Mouse (Mus musculus) hindbrain, postnatal 0 days (tissue): Measurements from ENCODE around the gene Lipm. TPM values are rescaled to one million over a fixed set of nuclear protein-coding genes. Genes with fewer than 3 reads are reported as not detected.
A peak's percentile ranks its signal among the peaks of the same experiment; 100 is the strongest.

ENCODE experiments used
- ATAC-seq: fragments of 200-750 bp; cut with Nextera tagmentation; 2 replicates; pipeline ENCODE4 v1.8.0; 2017; ENCODE audit warnings: mild to moderate bottlenecking, moderate TSS enrichment, moderate library complexity
- DNase-seq: peaks from one replicate; pipeline ENCODE4 v3.0.0-alpha.2; 2015; ENCODE audit warnings: low spot score
- H3K27ac ChIP-seq: fragments of 300-500 bp; sonication (generic); 2 replicates; pipeline ENCODE4 v1.5.1; 2014; ENCODE audit warnings: mild to moderate bottlenecking
- H3K27me3 ChIP-seq: fragments of 300-500 bp; sonication (generic); 2 replicates; pipeline ENCODE4 v1.6.1; 2014; ENCODE audit warnings: low read length, mixed read lengths; ENCODE audit not compliant: insufficient read depth
- H3K36me3 ChIP-seq: fragments of 300-500 bp; sonication (generic); 2 replicates; pipeline ENCODE4 v1.6.1; 2014; ENCODE audit warnings: low read length, mixed read lengths; ENCODE audit not compliant: insufficient read depth
- H3K4me1 ChIP-seq: fragments of 300-500 bp; sonication (generic); 2 replicates; pipeline ENCODE4 v1.6.1; 2014; ENCODE audit warnings: antibody characterized with exemption, low read length, mixed read lengths; ENCODE audit not compliant: insufficient read depth
- H3K4me2 ChIP-seq: fragments of 300-500 bp; sonication (generic); 2 replicates; pipeline ENCODE4 v1.6.1; 2014; ENCODE audit warnings: low read depth, mild to moderate bottlenecking, low read length, moderate library complexity, mixed read lengths
- H3K4me3 ChIP-seq: fragments of 300-500 bp; sonication (generic); 2 replicates; pipeline ENCODE4 v1.5.1; 2014; ENCODE audit warnings: low read length
- H3K9ac ChIP-seq: fragments of 300-500 bp; sonication (generic); replicated peaks from 2 replicates; pipeline ENCODE4 v1.6.1; 2014; ENCODE audit warnings: mild to moderate bottlenecking, low read length, moderate library complexity, mixed read lengths
- H3K9me3 ChIP-seq: fragments of 300-500 bp; sonication (generic); 2 replicates; pipeline ENCODE4 v1.6.1; 2016; ENCODE audit warnings: low read length, mixed read lengths
- CTCF ChIP-seq: IDR thresholded peaks from 2 replicates; pipeline ENCODE4 v1.5.1; 2016; ENCODE audit warnings: antibody characterized with exemption, control low read depth, low read depth
- WGBS: fragments of 180-500 bp; shearing (Covaris S2); extraction: QIAGEN DNeasy Blood & Tissue Kit; methylation state at CpG from one replicate; pipeline ENCODE4 v1.1.7; 2014; 5-methylcytosine and 5-hydroxymethylcytosine counted together
- polyA plus RNA-seq: library from polyadenylated mRNA; unstranded; fragments of >200 nt; fragmentation: Nextera tagmentation; extraction: Ambion mirVana; gene quantifications from 2 replicates; pipeline ENCODE4 v1.2.1, GENCODE M21; 2015
- total RNA-seq: library from RNA; depleted of rRNA; stranded (reverse); fragments of >200 nt; gene quantifications from 2 replicates; pipeline ENCODE4 v1.2.3, GENCODE M21; 2014

Lipm gene
- total and polyA plus RNA-seq, 2 experiments from 2014 or later = 0.16 TPM; not detected in 1

- Histone ChIP-seq H3K4me2 (no peak overlapping the region), H3K36me3 (no peaks in the 10 kb centered on the region), H3K27me3 (no peaks in the 10 kb centered on the region), H3K27ac (no peak overlapping the region), H3K4me1 (no peaks in the 10 kb centered on the region), H3K9me3 (no peaks in the 10 kb centered on the region), H3K9ac (no peak overlapping the region), H3K4me3 (no peak overlapping the region)
- 61% methylated on average over 3 of the region's 3 CpGs for WGBS
- DNase-seq (no peak), ATAC-seq (no peak)
- TF ChIP-seq CTCF = no peak
These were observed 19.5 kb downstream of the Lipm start for GRCm38 (mm10) chr19:34120107-34120731.

- no peaks in the 10 kb centered on the region for H3K27me3 ChIP-seq
- H3K9me3 ChIP-seq = no peaks in the 10 kb centered on the region
- no peak for ATAC-seq
- H3K4me3 ChIP-seq = no peak overlapping the region
- WGBS = 85% methylated on average over 6 of the region's 6 CpGs
- no peak overlapping the region for H3K4me2 ChIP-seq
- no peak overlapping the region for H3K27ac ChIP-seq
- DNase-seq = no peak
- no peak for TF ChIP-seq CTCF
- H3K9ac ChIP-seq = no peak overlapping the region
- H3K4me1 ChIP-seq = no peaks in the 10 kb centered on the region
- no peaks in the 10 kb centered on the region for H3K36me3 ChIP-seq
These were observed 38.1 kb downstream of the Lipm start for GRCm38 (mm10) chr19:34138720-34139430.

GRCm38 (mm10) chr19:34139431-34140046, 38.8 kb downstream of the Lipm start:
- DNase-seq (no peak), ATAC-seq (no peak)
- Histone ChIP-seq H3K27ac (no peak overlapping the region), H3K27me3 (no peaks in the 10 kb centered on the region), H3K4me1 (no peaks in the 10 kb centered on the region), H3K4me2 (no peak overlapping the region), H3K4me3 (no peak overlapping the region), H3K9me3 (no peaks in the 10 kb centered on the region), H3K9ac (no peak overlapping the region), H3K36me3 (no peaks in the 10 kb centered on the region)
- TF ChIP-seq CTCF = no peak
- 71% methylated on average over 3 of the region's 3 CpGs for WGBS

- no peaks in the 10 kb centered on the region for H3K4me1 ChIP-seq
- H3K4me3 ChIP-seq = no peak overlapping the region
- H3K4me2 ChIP-seq = no peak overlapping the region
- WGBS = 79% methylated on average over 4 of the region's 4 CpGs
- H3K36me3 ChIP-seq = no peaks in the 10 kb centered on the region
- no peak overlapping the region for H3K9ac ChIP-seq
- TF ChIP-seq CTCF = no peak
- H3K9me3 ChIP-seq = no peaks in the 10 kb centered on the region
- no peak for ATAC-seq
- H3K27me3 ChIP-seq = no peaks in the 10 kb centered on the region
- DNase-seq = no peak
- no peak overlapping the region for H3K27ac ChIP-seq
These were observed 47.7 kb downstream of the Lipm start for GRCm38 (mm10) chr19:34148421-34148820.

- no peaks in the 10 kb centered on the region for H3K4me1 ChIP-seq
- ATAC-seq (no peak), DNase-seq (peak; percentile 23)
- H3K9ac ChIP-seq = no peak overlapping the region
- H3K27me3 ChIP-seq = no peaks in the 10 kb centered on the region
- H3K4me2 ChIP-seq = no peak overlapping the region
- H3K9me3 ChIP-seq = no peaks in the 10 kb centered on the region
- peak; percentile 46; the same call in 1 of the 2 replicates for TF ChIP-seq CTCF
- 89% methylated on average over 1 of the region's 1 CpGs for WGBS
- H3K4me3 ChIP-seq = no peak overlapping the region
- H3K36me3 ChIP-seq = no peaks in the 10 kb centered on the region
- no peak overlapping the region for H3K27ac ChIP-seq
These were observed 51.2 kb downstream of the Lipm start for GRCm38 (mm10) chr19:34151909-34152308.

GRCm38 (mm10) chr19:34153263-34154144, 52.8 kb downstream of the Lipm start:
- Histone ChIP-seq H3K4me1 (no peaks in the 10 kb centered on the region), H3K9me3 (no peaks in the 10 kb centered on the region), H3K4me3 (no peak overlapping the region), H3K27me3 (no peaks in the 10 kb centered on the region), H3K9ac (no peak overlapping the region), H3K36me3 (no peaks in the 10 kb centered on the region), H3K27ac (no peak overlapping the region), H3K4me2 (no peak overlapping the region)
- ATAC-seq (no peak), DNase-seq (no peak)
- TF ChIP-seq CTCF = no peak
- 80% methylated on average over 6 of the region's 6 CpGs for WGBS
